Mouse (Mus musculus) CD4-positive, CD25-positive, alpha-beta regulatory T cell, adult 2 months (primary cell): ENCODE results near the gene Trib3.
A peak's percentile ranks its signal among the peaks of the same experiment; 100 is the strongest.

Experiments
- DNase-seq: peaks from one replicate; pipeline ENCODE4 v3.0.0-alpha.2; 2012; ENCODE audit warnings: low read depth, low spot score

Trib3 gene

GRCm38 (mm10) chr2:152347722-152348121 lies 3.9 kb upstream of the Trib3 start:
- no peak for DNase-seq

GRCm38 (mm10) chr2:152346776-152347465 lies 3.1 kb upstream of the Trib3 start:
- no peak for DNase-seq

GRCm38 (mm10) chr2:152345393-152345792 lies 1.6 kb upstream of the Trib3 start:
- DNase-seq, result no peak

- no peak for DNase-seq
These were observed 1.1 kb upstream of the Trib3 start for GRCm38 (mm10) chr2:152344909-152345308.

- DNase-seq, result peak; percentile 49
These were observed 529 bp upstream of the Trib3 start for GRCm38 (mm10) chr2:152344361-152344760.

GRCm38 (mm10) chr2:152339631-152340179 lies 4.1 kb downstream of the Trib3 start:
- DNase-seq, result no peak

- no peak for DNase-seq
These were observed 5.5 kb downstream of the Trib3 start for GRCm38 (mm10) chr2:152338319-152338718.

GRCm38 (mm10) chr2:152337591-152338212 lies 6.1 kb downstream of the Trib3 start:
- no peak for DNase-seq

- no peak for DNase-seq
These were observed 7.0 kb downstream of the Trib3 start for GRCm38 (mm10) chr2:152336856-152337255.

- DNase-seq, result no peak
These were observed 8.5 kb downstream of the Trib3 start for GRCm38 (mm10) chr2:152335289-152335820.

- peak; percentile 13 for DNase-seq
These were observed 10.4 kb downstream of the Trib3 start for GRCm38 (mm10) chr2:152333345-152334006.

GRCm38 (mm10) chr2:152332101-152332825 lies 11.6 kb downstream of the Trib3 start, which contains the start of gene Rbck1:
Gene Rbck1, minus strand, starts transcription at chr2:152332653.
- DNase-seq, result peak; percentile 95

- DNase-seq, result no peak
These were observed 12.9 kb downstream of the Trib3 start for GRCm38 (mm10) chr2:152330858-152331423.

GRCm38 (mm10) chr2:152327980-152328379 lies 15.9 kb downstream of the Trib3 start:
- DNase-seq, result no peak

- DNase-seq, result no peak
These were observed 17.2 kb downstream of the Trib3 start for GRCm38 (mm10) chr2:152326654-152327053.

- no peak for DNase-seq
These were observed 17.7 kb downstream of the Trib3 start for GRCm38 (mm10) chr2:152326157-152326556.

- DNase-seq, result no peak
These were observed 19.0 kb downstream of the Trib3 start for GRCm38 (mm10) chr2:152324842-152325241.

GRCm38 (mm10) chr2:152323971-152324370 lies 19.9 kb downstream of the Trib3 start:
- no peak for DNase-seq

- DNase-seq, result no peak
These were observed 21.6 kb downstream of the Trib3 start for GRCm38 (mm10) chr2:152322198-152322597.

GRCm38 (mm10) chr2:152321558-152321957 lies 22.3 kb downstream of the Trib3 start:
- DNase-seq, result no peak

GRCm38 (mm10) chr2:152317054-152317453 lies 26.8 kb downstream of the Trib3 start:
- DNase-seq, result no peak
